Mouse (Mus musculus) neural tube, embryonic 13.5 days (tissue): ENCODE measurements around the gene Ltk. TPM values are rescaled to one million over a fixed set of nuclear protein-coding genes. Genes with fewer than 3 reads are reported as not detected.

Source experiments
- ATAC-seq: fragments of 200-750 bp; cut with Nextera tagmentation; 2 replicates; pipeline ENCODE4 v1.8.0; 2017; ENCODE audit warnings: low read depth, mild to moderate bottlenecking, moderate TSS enrichment, moderate library complexity
- H3K27ac ChIP-seq: fragments of 300-500 bp; sonication (generic); replicated peaks from 2 replicates; pipeline ENCODE4 v1.5.1; 2015; ENCODE audit warnings: moderate library complexity, mild to moderate bottlenecking, inconsistent platforms
- H3K27me3 ChIP-seq: fragments of 300-500 bp; sonication (generic); 2 replicates; pipeline ENCODE4 v1.6.1; 2015; ENCODE audit warnings: mild to moderate bottlenecking, inconsistent platforms
- H3K36me3 ChIP-seq: fragments of 300-500 bp; sonication (generic); 2 replicates; pipeline ENCODE4 v1.6.1; 2015; ENCODE audit warnings: mild to moderate bottlenecking, inconsistent platforms
- H3K4me1 ChIP-seq: fragments of 300-500 bp; sonication (generic); replicated peaks from 2 replicates; pipeline ENCODE4 v1.6.1; 2015; ENCODE audit warnings: inconsistent platforms
- H3K4me2 ChIP-seq: fragments of 300-500 bp; sonication (generic); 2 replicates; pipeline ENCODE4 v1.6.1; 2015; ENCODE audit warnings: inconsistent platforms, mild to moderate bottlenecking, moderate library complexity
- H3K4me3 ChIP-seq: fragments of 300-500 bp; sonication (generic); 2 replicates; pipeline ENCODE4 v1.5.1; 2015; ENCODE audit warnings: mild to moderate bottlenecking, inconsistent platforms
- H3K9ac ChIP-seq: fragments of 300-500 bp; sonication (generic); 2 replicates; pipeline ENCODE4 v1.6.1; 2015; ENCODE audit warnings: moderate library complexity, mild to moderate bottlenecking, inconsistent platforms
- H3K9me3 ChIP-seq: fragments of 300-500 bp; sonication (generic); 2 replicates; pipeline ENCODE4 v1.6.1; 2016; ENCODE audit warnings: inconsistent platforms
- WGBS: fragments of 180-500 bp; shearing (Covaris S2); methylation state at CpG from one replicate; pipeline ENCODE4 v1.1.7; 2015; 5-methylcytosine and 5-hydroxymethylcytosine counted together
- polyA plus RNA-seq: library from polyadenylated mRNA; unstranded; fragments of >200 nt; fragmentation: Nextera tagmentation; extraction: Ambion mirVana; gene quantifications from 2 replicates; pipeline ENCODE4 v1.2.1, GENCODE M21; 2015

The Ltk gene
- polyA plus RNA-seq = 0.43 and 0.50 TPM in 2 replicates

- Histone ChIP-seq H3K27ac (no peak within 1 kb of the TSS), H3K27me3 (peaks cover 63% of the 10 kb centered on the region), H3K9ac (no peak within 1 kb of the TSS), H3K36me3 (peaks cover 21% of the 10 kb centered on the region), H3K4me1 (peaks cover 15% of the 10 kb centered on the region), H3K4me2 (peak within 1 kb of the TSS; percentile 99; the same call in 1 of the 2 replicates), H3K9me3 (no peaks in the 10 kb centered on the region), H3K4me3 (no peak within 1 kb of the TSS)
- 8% methylated on average over 9 of the region's 9 CpGs for WGBS
- no peak for ATAC-seq
Measured at GRCm38 (mm10) chr2:119760251-119760650, at the start of gene Ltk. Gene Ltk, minus strand, starts transcription at chr2:119760431.

- H3K36me3 ChIP-seq = peaks cover 45% of the 10 kb centered on the region
- no peak overlapping the region for H3K4me3 ChIP-seq
- ATAC-seq = no peak
- peaks cover 25% of the 10 kb centered on the region for H3K4me1 ChIP-seq
- H3K27ac ChIP-seq = no peak overlapping the region
- no peak overlapping the region for H3K4me2 ChIP-seq
- no peak overlapping the region for H3K9ac ChIP-seq
- H3K9me3 ChIP-seq = no peaks in the 10 kb centered on the region
- 23% methylated on average over 4 of the region's 4 CpGs for WGBS
- H3K27me3 ChIP-seq = no peaks in the 10 kb centered on the region
Measured at GRCm38 (mm10) chr2:119808881-119809280, 48.6 kb upstream of the Ltk start.

GRCm38 (mm10) chr2:119808438-119808837 is 48.2 kb upstream of the Ltk start:
- no peak overlapping the region for H3K4me2 ChIP-seq
- H3K9ac ChIP-seq = no peak overlapping the region
- H3K4me1 ChIP-seq = peaks cover 29% of the 10 kb centered on the region
- no peaks in the 10 kb centered on the region for H3K9me3 ChIP-seq
- peaks cover 41% of the 10 kb centered on the region for H3K36me3 ChIP-seq
- WGBS = 9% methylated on average over 4 of the region's 4 CpGs
- H3K4me3 ChIP-seq = no peak overlapping the region
- no peak overlapping the region for H3K27ac ChIP-seq
- no peaks in the 10 kb centered on the region for H3K27me3 ChIP-seq
- ATAC-seq = no peak

- H3K4me2 ChIP-seq = no peak overlapping the region
- H3K4me3 ChIP-seq = no peak overlapping the region
- WGBS = 46% methylated on average over 8 of the region's 8 CpGs
- no peaks in the 10 kb centered on the region for H3K9me3 ChIP-seq
- H3K4me1 ChIP-seq = peaks cover 53% of the 10 kb centered on the region
- no peak for ATAC-seq
- H3K9ac ChIP-seq = 0 out of 2 replicates have a peak overlapping the region, but pooled peaks have one; percentile 2
- H3K36me3 ChIP-seq = peaks cover 15% of the 10 kb centered on the region
- H3K27ac ChIP-seq = no peak overlapping the region
- peaks cover 11% of the 10 kb centered on the region for H3K27me3 ChIP-seq
Measured at GRCm38 (mm10) chr2:119805536-119805935, 45.3 kb upstream of the Ltk start.

GRCm38 (mm10) chr2:119804776-119805175 is 44.5 kb upstream of the Ltk start:
- WGBS = 27% methylated on average over 9 of the region's 9 CpGs
- peak; percentile 16; the same call in 1 of the 2 replicates for ATAC-seq
- H3K4me2 ChIP-seq = no peak overlapping the region
- peaks cover 60% of the 10 kb centered on the region for H3K4me1 ChIP-seq
- peak overlapping the region; percentile 69; the same call in 1 of the 2 replicates for H3K27ac ChIP-seq
- peaks cover 7% of the 10 kb centered on the region for H3K36me3 ChIP-seq
- H3K27me3 ChIP-seq = peaks cover 11% of the 10 kb centered on the region
- H3K9me3 ChIP-seq = no peaks in the 10 kb centered on the region
- H3K9ac ChIP-seq = no peak overlapping the region
- no peak overlapping the region for H3K4me3 ChIP-seq

GRCm38 (mm10) chr2:119804275-119804628 is 44.0 kb upstream of the Ltk start:
- H3K9me3 ChIP-seq = no peaks in the 10 kb centered on the region
- peaks cover 60% of the 10 kb centered on the region for H3K4me1 ChIP-seq
- H3K4me2 ChIP-seq = no peak overlapping the region
- peaks cover 6% of the 10 kb centered on the region for H3K36me3 ChIP-seq
- H3K27ac ChIP-seq = peak overlapping the region; percentile 69
- H3K4me3 ChIP-seq = no peak overlapping the region
- ATAC-seq = no peak
- no peak overlapping the region for H3K9ac ChIP-seq
- peaks cover 11% of the 10 kb centered on the region for H3K27me3 ChIP-seq
- WGBS = 38% methylated on average over 5 of the region's 5 CpGs

- Histone ChIP-seq H3K4me1 (peaks cover 62% of the 10 kb centered on the region), H3K4me2 (no peak overlapping the region), H3K27ac (peak overlapping the region; percentile 69), H3K9ac (0 out of 2 replicates have a peak overlapping the region, but pooled peaks have one; percentile 41), H3K36me3 (peaks cover 6% of the 10 kb centered on the region), H3K27me3 (peaks cover 11% of the 10 kb centered on the region), H3K4me3 (no peak overlapping the region), H3K9me3 (no peaks in the 10 kb centered on the region)
- 13% methylated on average over 6 of the region's 6 CpGs for WGBS
- ATAC-seq = 0 out of 2 replicates have a peak, but pooled peaks have one; percentile 24
Measured at GRCm38 (mm10) chr2:119803618-119804274, 43.5 kb upstream of the Ltk start.

- Histone ChIP-seq H3K27me3 (peaks cover 19% of the 10 kb centered on the region), H3K4me1 (peaks cover 65% of the 10 kb centered on the region), H3K9me3 (no peaks in the 10 kb centered on the region), H3K9ac (peak overlapping the region; percentile 12; the same call in 1 of the 2 replicates), H3K27ac (peak overlapping the region; percentile 69), H3K4me3 (no peak overlapping the region), H3K36me3 (peaks cover 5% of the 10 kb centered on the region), H3K4me2 (peak overlapping the region; percentile 4; the same call in 1 of the 2 replicates)
- WGBS = 29% methylated on average over 10 of the region's 10 CpGs
- ATAC-seq = peak; percentile 21; the same call in 1 of the 2 replicates
Measured at GRCm38 (mm10) chr2:119802767-119803617, 42.8 kb upstream of the Ltk start.

- Histone ChIP-seq H3K36me3 (no peaks in the 10 kb centered on the region), H3K4me1 (peaks cover 66% of the 10 kb centered on the region), H3K27ac (no peak overlapping the region), H3K27me3 (peaks cover 37% of the 10 kb centered on the region), H3K9ac (peak overlapping the region; percentile 92), H3K4me3 (peak overlapping the region; percentile 77), H3K4me2 (peak overlapping the region; percentile 97), H3K9me3 (no peaks in the 10 kb centered on the region)
- ATAC-seq = no peak
- WGBS = 57% methylated on average over 15 of the region's 15 CpGs
Measured at GRCm38 (mm10) chr2:119800876-119801846, 40.9 kb upstream of the Ltk start.

- 1% methylated on average over 20 of the region's 27 CpGs for WGBS
- H3K4me1 ChIP-seq = peaks cover 60% of the 10 kb centered on the region
- no peaks in the 10 kb centered on the region for H3K9me3 ChIP-seq
- ATAC-seq = peak; percentile 6; the same call in 1 of the 2 replicates
- peaks cover 41% of the 10 kb centered on the region for H3K27me3 ChIP-seq
- H3K36me3 ChIP-seq = no peaks in the 10 kb centered on the region
- peak overlapping the region; percentile 97 for H3K4me2 ChIP-seq
- peak overlapping the region; percentile 92 for H3K9ac ChIP-seq
- peak overlapping the region; percentile 77 for H3K4me3 ChIP-seq
- 0 out of 2 replicates have a peak overlapping the region, but pooled peaks have one; percentile 33 for H3K27ac ChIP-seq
Measured at GRCm38 (mm10) chr2:119799961-119800550, 39.8 kb upstream of the Ltk start.
